Mouse (Mus musculus): ENCODE data around the gene Spp1. TPM values are rescaled to one million over a fixed set of nuclear protein-coding genes. Genes with fewer than 3 reads are reported as not detected.

Gene Spp1
- polyA plus RNA-seq, 2 experiments: 3.8 to 6.5 TPM

GRCm38 (mm10) chr5:104454564-104454963 is 19.6 kb downstream of the Spp1 start:
- Histone ChIP-seq H3K4me1 (replicated peaks; ENCODE audit: control insufficient read depth in 2 of 2, insufficient read depth in 2 of 2, low read length in 1 of 2) (no peaks in the 10 kb centered on the region), H3K4me3 (ENCODE audit: insufficient read depth in 1 of 2, low read depth in 2 of 2, low read length in 2 of 2) (no peak overlapping the region), H3K36me3 (replicated peaks; ENCODE audit: control insufficient read depth, insufficient read depth, low read depth) (no peaks in the 10 kb centered on the region), H3K9ac (replicated peaks) (no peak overlapping the region), H3K4me2 (ENCODE audit: low read depth) (no peak overlapping the region), H3K27me3 (ENCODE audit: control insufficient read depth, insufficient read depth, low read length) (peaks cover 10% of the 10 kb centered on the region), H3K9me3 (ENCODE audit: control insufficient read depth, low read length) (no peaks in the 10 kb centered on the region), H3K27ac (no peak overlapping the region)
- TF ChIP-seq CTCF (IDR thresholded peaks at IDR 0.05; ENCODE audit: low read depth) (no peak), EP300 (IDR thresholded peaks at IDR 0.05; ENCODE audit: low read depth) (no peak)
- 68% methylated on average over 6 of the region's 6 CpGs for WGBS (ENCODE audit: insufficient replicate concordance)
- ATAC-seq (ENCODE audit: insufficient read depth) (no peak), DNase-seq (ENCODE audit: low read depth in 3 of 3, low spot score in 3 of 3) (no peak)

GRCm38 (mm10) chr5:104458832-104459705 is 24.2 kb downstream of the Spp1 start, which contains the start of gene Pkd2:
Gene Pkd2, plus strand, starts transcription at chr5:104459450.
- no peaks in the 10 kb centered on the region for H3K9me3 ChIP-seq (ENCODE audit: control insufficient read depth, low read length)
- peak within 1 kb of the TSS; percentile 56 to 59 for H3K4me3 ChIP-seq (ENCODE audit: insufficient read depth in 1 of 2, low read depth in 2 of 2, low read length in 2 of 2)
- TF ChIP-seq EP300 (IDR thresholded peaks at IDR 0.05; ENCODE audit: low read depth) (no peak), CTCF (IDR thresholded peaks at IDR 0.05; ENCODE audit: low read depth) (no peak)
- peaks cover 19% of the 10 kb centered on the region for H3K27me3 ChIP-seq (ENCODE audit: control insufficient read depth, insufficient read depth, low read length)
- no peak within 1 kb of the TSS for H3K27ac ChIP-seq
- H3K4me1 ChIP-seq (replicated peaks; ENCODE audit: control insufficient read depth in 2 of 2, insufficient read depth in 2 of 2, low read length in 1 of 2): no peaks in the 10 kb centered on the region
- peak; percentile 53; the same call in 1 of the 2 replicates for ATAC-seq (ENCODE audit: insufficient read depth)
- peak within 1 kb of the TSS; percentile 58 for H3K4me2 ChIP-seq (ENCODE audit: low read depth)
- peak within 1 kb of the TSS; percentile 37; the same call in 1 of the 2 replicates for H3K9ac ChIP-seq (replicated peaks)
- H3K36me3 ChIP-seq (replicated peaks; ENCODE audit: control insufficient read depth, insufficient read depth, low read depth): no peaks in the 10 kb centered on the region
- DNase-seq (ENCODE audit: low read depth in 3 of 3, low spot score in 3 of 3): no peak
- WGBS (ENCODE audit: insufficient replicate concordance): 12% methylated on average over 40 of the region's 46 CpGs

GRCm38 (mm10) chr5:104459706-104460455 is 25.0 kb downstream of the Spp1 start:
- Histone ChIP-seq H3K4me2 (ENCODE audit: low read depth) (peak overlapping the region; percentile 58), H3K4me3 (ENCODE audit: insufficient read depth in 1 of 2, low read depth in 2 of 2, low read length in 2 of 2) (peak overlapping the region; percentile 56 to 59), H3K27me3 (ENCODE audit: control insufficient read depth, insufficient read depth, low read length) (peaks cover 19% of the 10 kb centered on the region), H3K27ac (no peak overlapping the region), H3K4me1 (replicated peaks; ENCODE audit: control insufficient read depth in 2 of 2, insufficient read depth in 2 of 2, low read length in 1 of 2) (no peaks in the 10 kb centered on the region), H3K36me3 (replicated peaks; ENCODE audit: control insufficient read depth, insufficient read depth, low read depth) (no peaks in the 10 kb centered on the region), H3K9ac (replicated peaks) (peak overlapping the region; percentile 37; the same call in 1 of the 2 replicates), H3K9me3 (ENCODE audit: control insufficient read depth, low read length) (no peaks in the 10 kb centered on the region)
- DNase-seq (ENCODE audit: low read depth in 3 of 3, low spot score in 3 of 3): no peak
- peak; percentile 52; the same call in 1 of the 2 replicates for ATAC-seq (ENCODE audit: insufficient read depth)
- WGBS (ENCODE audit: insufficient replicate concordance): under 1% methylated on average over 67 of the region's 82 CpGs
- TF ChIP-seq EP300 (IDR thresholded peaks at IDR 0.05; ENCODE audit: low read depth) (no peak), CTCF (IDR thresholded peaks at IDR 0.05; ENCODE audit: low read depth) (no peak)

GRCm38 (mm10) chr5:104460456-104460838 is 25.5 kb downstream of the Spp1 start:
- Histone ChIP-seq H3K27ac (no peak overlapping the region), H3K4me2 (ENCODE audit: low read depth) (peak overlapping the region; percentile 58), H3K9ac (replicated peaks) (no peak overlapping the region), H3K4me1 (replicated peaks; ENCODE audit: control insufficient read depth in 2 of 2, insufficient read depth in 2 of 2, low read length in 1 of 2) (no peaks in the 10 kb centered on the region), H3K27me3 (ENCODE audit: control insufficient read depth, insufficient read depth, low read length) (peaks cover 19% of the 10 kb centered on the region), H3K36me3 (replicated peaks; ENCODE audit: control insufficient read depth, insufficient read depth, low read depth) (no peaks in the 10 kb centered on the region), H3K9me3 (ENCODE audit: control insufficient read depth, low read length) (no peaks in the 10 kb centered on the region), H3K4me3 (ENCODE audit: insufficient read depth in 1 of 2, low read depth in 2 of 2, low read length in 2 of 2) (peak overlapping the region; percentile 56 to 59; a peak in 2 of 4 replicates)
- whole genome bisulfite sequencing (ENCODE audit: insufficient replicate concordance): 32% methylated on average over 3 of the region's 3 CpGs
- ATAC-seq (ENCODE audit: insufficient read depth): no peak
- no peak for DNase-seq (ENCODE audit: low read depth in 3 of 3, low spot score in 3 of 3)
- TF ChIP-seq CTCF (IDR thresholded peaks at IDR 0.05; ENCODE audit: low read depth): no peak
- TF ChIP-seq EP300 (IDR thresholded peaks at IDR 0.05; ENCODE audit: low read depth): no peak

- no peak for DNase-seq (ENCODE audit: low read depth in 3 of 3, low spot score in 3 of 3)
- H3K4me2 ChIP-seq (ENCODE audit: low read depth): no peak overlapping the region
- H3K4me1 ChIP-seq (replicated peaks; ENCODE audit: control insufficient read depth in 2 of 2, insufficient read depth in 2 of 2, low read length in 1 of 2): no peaks in the 10 kb centered on the region
- no peaks in the 10 kb centered on the region for H3K36me3 ChIP-seq (replicated peaks; ENCODE audit: control insufficient read depth, insufficient read depth, low read depth)
- no peaks in the 10 kb centered on the region for H3K9me3 ChIP-seq (ENCODE audit: control insufficient read depth, low read length)
- WGBS (ENCODE audit: insufficient replicate concordance): 75% methylated on average over 6 of the region's 7 CpGs
- no peak for ATAC-seq (ENCODE audit: insufficient read depth)
- peaks cover 19% of the 10 kb centered on the region for H3K27me3 ChIP-seq (ENCODE audit: control insufficient read depth, insufficient read depth, low read length)
- H3K27ac ChIP-seq: no peak overlapping the region
- TF ChIP-seq CTCF (IDR thresholded peaks at IDR 0.05; ENCODE audit: low read depth): no peak
- TF ChIP-seq EP300 (IDR thresholded peaks at IDR 0.05; ENCODE audit: low read depth): no peak
- H3K4me3 ChIP-seq (ENCODE audit: insufficient read depth in 1 of 2, low read depth in 2 of 2, low read length in 2 of 2): no peak overlapping the region
- H3K9ac ChIP-seq (replicated peaks): no peak overlapping the region
Measured at GRCm38 (mm10) chr5:104460856-104461255, 25.9 kb downstream of the Spp1 start.
